Mouse (Mus musculus): Measurements from ENCODE around the gene Xrn2. TPM values are rescaled to one million over a fixed set of nuclear protein-coding genes. Genes with fewer than 3 reads are reported as not detected.
"Not testable (repeated sequence)": the region's sequence is repeated elsewhere in the genome, so short reads cannot be mapped to it uniquely, and the experiment has no call there.

Xrn2 gene
- 17.8 and 19.7 TPM in 2 replicates for polyA plus RNA-seq (2012; rRNA removed)

GRCm38 (mm10) chr2:147012623-147013184 is at the start of gene Xrn2:
Gene Xrn2 (plus strand): TSS chr2:147012996.
- DNase-seq (ENCODE audit: low read depth, low spot score), result peak; percentile 71
- WGBS, result under 1% methylated on average over 37 of the region's 37 CpGs

GRCm38 (mm10) chr2:146975024-146975423 is 37.8 kb upstream of the Xrn2 start:
- no peak for DNase-seq (ENCODE audit: low read depth, low spot score)
- WGBS, result 79% methylated on average over 3 of the region's 3 CpGs

GRCm38 (mm10) chr2:146975453-146976028 is 37.3 kb upstream of the Xrn2 start:
- WGBS, result 68% methylated on average over 3 of the region's 3 CpGs

GRCm38 (mm10) chr2:146982786-146983185 is 30.0 kb upstream of the Xrn2 start:
- DNase-seq (ENCODE audit: low read depth, low spot score), result no peak
- 99% methylated on average over 2 of the region's 2 CpGs for WGBS

More at GRCm38 (mm10) chr2:146975453-146976028, 37.3 kb upstream of the Xrn2 start:
- DNase-seq (ENCODE audit: low read depth, low spot score), result no peak

- DNase-seq (ENCODE audit: low read depth, low spot score), result no peak
- 81% methylated on average over 2 of the region's 2 CpGs for WGBS
These were observed 28.0 kb upstream of the Xrn2 start for GRCm38 (mm10) chr2:146984831-146985230.

GRCm38 (mm10) chr2:146985807-146986206 is 27.0 kb upstream of the Xrn2 start:
- WGBS, result 92% methylated on average over 1 of the region's 1 CpGs
- DNase-seq (ENCODE audit: low read depth, low spot score), result no peak

- no peak for DNase-seq (ENCODE audit: low read depth, low spot score)
These were observed 26.4 kb upstream of the Xrn2 start for GRCm38 (mm10) chr2:146986429-146986828.

GRCm38 (mm10) chr2:147007265-147007664 is 5.5 kb upstream of the Xrn2 start:
- WGBS, result 87% methylated on average over 2 of the region's 2 CpGs
- no peak for DNase-seq (ENCODE audit: low read depth, low spot score)

- no peak for DNase-seq (ENCODE audit: low read depth, low spot score)
These were observed 3.7 kb upstream of the Xrn2 start for GRCm38 (mm10) chr2:147009084-147009483.

GRCm38 (mm10) chr2:147010141-147010540 is 2.7 kb upstream of the Xrn2 start:
- 89% methylated on average over 4 of the region's 4 CpGs for WGBS
- DNase-seq (ENCODE audit: low read depth, low spot score), result no peak

GRCm38 (mm10) chr2:147010952-147011351 is 1.8 kb upstream of the Xrn2 start:
- no peak for DNase-seq (ENCODE audit: low read depth, low spot score)
- WGBS, result 91% methylated on average over 9 of the region's 9 CpGs

GRCm38 (mm10) chr2:147011474-147012140 is 1.2 kb upstream of the Xrn2 start:
- 45% methylated on average over 3 of the region's 3 CpGs for WGBS
- no peak for DNase-seq (ENCODE audit: low read depth, low spot score)

- no peak for DNase-seq (ENCODE audit: low read depth, low spot score)
- 17% methylated on average over 7 of the region's 7 CpGs for WGBS
These were observed 614 bp upstream of the Xrn2 start for GRCm38 (mm10) chr2:147012141-147012622.

GRCm38 (mm10) chr2:147013194-147013969 is 586 bp downstream of the Xrn2 start:
- WGBS, result under 1% methylated on average over 59 of the region's 59 CpGs
- peak; percentile 67 for DNase-seq (ENCODE audit: low read depth, low spot score)

- DNase-seq (ENCODE audit: low read depth, low spot score), result no peak
- WGBS, result 9% methylated on average over 15 of the region's 15 CpGs
These were observed 1.5 kb downstream of the Xrn2 start for GRCm38 (mm10) chr2:147014101-147014886.

- 86% methylated on average over 1 of the region's 1 CpGs for WGBS
- DNase-seq (ENCODE audit: low read depth, low spot score), result not testable (repeated sequence)
These were observed 9.2 kb downstream of the Xrn2 start for GRCm38 (mm10) chr2:147022041-147022440.

GRCm38 (mm10) chr2:147023067-147023466 is 10.3 kb downstream of the Xrn2 start:
- DNase-seq (ENCODE audit: low read depth, low spot score), result no peak
- WGBS, result 96% methylated on average over 5 of the region's 5 CpGs

- 70% methylated on average over 4 of the region's 4 CpGs for WGBS
- DNase-seq (ENCODE audit: low read depth, low spot score), result no peak
These were observed 10.8 kb downstream of the Xrn2 start for GRCm38 (mm10) chr2:147023560-147023959.

- no peak for DNase-seq (ENCODE audit: low read depth, low spot score)
- 57% methylated on average over 2 of the region's 2 CpGs for WGBS
These were observed 20.3 kb downstream of the Xrn2 start for GRCm38 (mm10) chr2:147033065-147033464.

- no peak for DNase-seq (ENCODE audit: low read depth, low spot score)
- WGBS, result 80% methylated on average over 2 of the region's 2 CpGs
These were observed 23.1 kb downstream of the Xrn2 start for GRCm38 (mm10) chr2:147035864-147036263.

Measured in large intestine, adult 2 months (tissue).